Mouse (Mus musculus) stomach, postnatal 0 days (tissue): ENCODE measurements around the gene Pcsk5. TPM values are rescaled to one million over a fixed set of nuclear protein-coding genes. Genes with fewer than 3 reads are reported as not detected.

ENCODE experiments used
- ATAC-seq: fragments of 200-750 bp; cut with Nextera tagmentation; 2 replicates; pipeline ENCODE4 v1.8.0; 2017; ENCODE audit not compliant: low FRiP score, low TSS enrichment
- DNase-seq: peaks from one replicate; pipeline ENCODE4 v3.0.0-alpha.2; 2016; ENCODE audit warnings: low spot score
- H3K27ac ChIP-seq: fragments of 300-500 bp; sonication (generic); replicated peaks from 2 replicates; pipeline ENCODE4 v1.5.1; 2014; ENCODE audit warnings: mild to moderate bottlenecking, control low read depth
- H3K27me3 ChIP-seq: fragments of 300-500 bp; sonication (generic); 2 replicates; pipeline ENCODE4 v1.6.1; 2014; ENCODE audit warnings: low read length; ENCODE audit not compliant: control insufficient read depth, insufficient read depth
- H3K36me3 ChIP-seq: fragments of 300-500 bp; sonication (generic); 2 replicates; pipeline ENCODE4 v1.6.1; 2014; ENCODE audit warnings: low read length, mixed read lengths; ENCODE audit not compliant: control insufficient read depth, insufficient read depth
- H3K4me1 ChIP-seq: fragments of 300-500 bp; sonication (generic); replicated peaks from 2 replicates; pipeline ENCODE4 v1.6.1; 2014; ENCODE audit warnings: antibody characterized with exemption; ENCODE audit not compliant: control insufficient read depth, insufficient read depth
- H3K4me2 ChIP-seq: fragments of 300-500 bp; sonication (generic); replicated peaks from 2 replicates; pipeline ENCODE4 v1.6.1; 2014; ENCODE audit warnings: low read depth, mild to moderate bottlenecking, control low read depth, moderate library complexity
- H3K4me3 ChIP-seq: fragments of 300-500 bp; sonication (generic); 2 replicates; pipeline ENCODE4 v1.5.1; 2014; ENCODE audit warnings: low read depth, low read length, control low read depth
- H3K9ac ChIP-seq: fragments of 300-500 bp; sonication (generic); 2 replicates; pipeline ENCODE4 v1.6.1; 2014; ENCODE audit warnings: mild to moderate bottlenecking, low read length, control low read depth, mixed read lengths
- H3K9me3 ChIP-seq: fragments of 300-500 bp; sonication (generic); 2 replicates; pipeline ENCODE4 v1.6.1; 2016; ENCODE audit warnings: low read length; ENCODE audit not compliant: control insufficient read depth
- CTCF ChIP-seq: IDR thresholded peaks from 2 replicates; pipeline ENCODE4 v1.5.1; 2016; ENCODE audit warnings: antibody characterized with exemption, low read depth, mild to moderate bottlenecking, moderate library complexity
- EP300 ChIP-seq: optimal IDR thresholded peaks from 2 replicates; pipeline ENCODE3; 2016; ENCODE audit warnings: antibody characterized with exemption
- WGBS: fragments of 180-500 bp; shearing (Covaris S2); extraction: QIAGEN DNeasy Blood & Tissue Kit; methylation state at CpG from one replicate; pipeline ENCODE4 v1.1.7; 2014; 5-methylcytosine and 5-hydroxymethylcytosine counted together
- polyA plus RNA-seq: library from polyadenylated mRNA; unstranded; fragments of >200 nt; fragmentation: Nextera tagmentation; extraction: Ambion mirVana; gene quantifications from 2 replicates; pipeline ENCODE4 v1.2.1, GENCODE M21; 2015

Pcsk5 gene
- polyA plus RNA-seq, 1 experiment from 2014 or later: 4.3 TPM

DNA sequence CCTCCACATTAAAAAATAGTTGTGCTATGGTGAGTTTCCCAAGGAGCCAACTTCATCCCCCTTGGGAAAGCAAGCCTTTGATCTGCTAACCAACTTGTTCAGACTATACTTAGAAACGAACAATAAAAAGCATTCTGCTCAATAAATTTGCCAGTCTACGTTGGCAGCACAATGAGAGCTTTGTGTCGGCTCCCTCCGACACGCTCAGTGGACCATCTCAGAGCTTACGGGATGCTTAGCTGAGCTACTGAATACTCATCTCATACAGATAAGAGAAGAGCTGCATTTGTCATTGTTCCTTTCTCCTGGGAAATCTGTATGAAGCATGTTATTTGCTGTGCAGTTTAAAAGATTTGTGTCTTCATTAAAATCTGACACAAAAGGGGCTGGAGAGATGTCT is 451.0 kb downstream of the Pcsk5 start:
- no peaks in the 10 kb centered on the region for H3K27me3 ChIP-seq
- DNase-seq (no peak), ATAC-seq (no peak)
- no peaks in the 10 kb centered on the region for H3K36me3 ChIP-seq
- no peaks in the 10 kb centered on the region for H3K9me3 ChIP-seq
- H3K9ac ChIP-seq: no peak overlapping the region
- 80% methylated on average over 6 of the region's 6 CpGs for WGBS
- H3K4me3 ChIP-seq: no peak overlapping the region
- H3K4me1 ChIP-seq: no peaks in the 10 kb centered on the region
- TF ChIP-seq CTCF (no peak), EP300 (no peak)
- no peak overlapping the region for H3K4me2 ChIP-seq
- no peak overlapping the region for H3K27ac ChIP-seq

DNA sequence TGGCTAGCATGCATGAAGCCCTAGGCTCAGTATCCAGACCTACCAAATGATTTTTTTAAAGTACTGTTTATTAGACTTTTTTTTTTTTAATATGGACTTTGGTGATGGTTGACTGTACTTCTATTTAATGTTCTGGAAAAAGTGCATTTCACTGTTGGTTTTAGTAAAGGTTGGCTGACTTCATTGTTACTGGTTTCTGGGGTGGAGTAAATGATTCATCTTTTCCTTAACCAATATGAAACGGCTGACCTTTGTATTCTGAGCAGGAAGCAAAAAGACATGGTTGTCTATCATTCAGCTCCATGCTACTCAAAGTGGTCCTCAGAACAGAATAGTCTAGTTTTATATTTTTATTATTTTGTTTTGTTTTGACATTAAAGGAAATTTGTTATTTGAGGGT is 452.0 kb downstream of the Pcsk5 start:
- no peak for ATAC-seq
- Histone ChIP-seq H3K9ac (no peak overlapping the region), H3K27me3 (no peaks in the 10 kb centered on the region), H3K4me3 (no peak overlapping the region), H3K4me2 (no peak overlapping the region), H3K4me1 (no peaks in the 10 kb centered on the region), H3K27ac (no peak overlapping the region), H3K9me3 (no peaks in the 10 kb centered on the region), H3K36me3 (no peaks in the 10 kb centered on the region)
- no peak for DNase-seq
- WGBS: 36% methylated on average over 1 of the region's 1 CpGs
- TF ChIP-seq CTCF (no peak), EP300 (no peak)

DNA sequence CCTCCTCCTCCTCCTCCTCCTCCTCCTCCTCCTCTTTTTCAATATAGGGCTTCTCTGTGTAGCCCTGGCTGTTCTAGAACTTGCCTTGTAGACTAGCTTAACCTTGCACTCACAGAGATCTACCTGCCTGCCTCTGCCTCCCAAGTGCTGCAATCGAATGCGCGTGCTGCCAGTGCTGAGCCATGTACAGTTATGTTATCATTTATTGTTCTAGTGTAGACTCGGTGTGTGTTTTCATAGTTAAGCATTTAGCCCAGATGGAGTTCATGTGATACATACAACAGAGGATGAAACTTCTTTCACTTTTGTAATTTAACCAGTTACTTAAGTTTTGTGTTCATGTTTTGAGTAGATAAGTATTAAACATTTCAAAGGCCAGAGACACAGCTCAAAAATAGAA is 452.4 kb downstream of the Pcsk5 start:
- TF ChIP-seq CTCF: no peak
- TF ChIP-seq EP300: no peak
- Histone ChIP-seq H3K9ac (no peak overlapping the region), H3K27me3 (no peaks in the 10 kb centered on the region), H3K27ac (no peak overlapping the region), H3K4me1 (no peaks in the 10 kb centered on the region), H3K4me3 (no peak overlapping the region), H3K9me3 (no peaks in the 10 kb centered on the region), H3K4me2 (no peak overlapping the region), H3K36me3 (no peaks in the 10 kb centered on the region)
- DNase-seq (no peak), ATAC-seq (no peak)
- 90% methylated on average over 4 of the region's 4 CpGs for WGBS

DNA sequence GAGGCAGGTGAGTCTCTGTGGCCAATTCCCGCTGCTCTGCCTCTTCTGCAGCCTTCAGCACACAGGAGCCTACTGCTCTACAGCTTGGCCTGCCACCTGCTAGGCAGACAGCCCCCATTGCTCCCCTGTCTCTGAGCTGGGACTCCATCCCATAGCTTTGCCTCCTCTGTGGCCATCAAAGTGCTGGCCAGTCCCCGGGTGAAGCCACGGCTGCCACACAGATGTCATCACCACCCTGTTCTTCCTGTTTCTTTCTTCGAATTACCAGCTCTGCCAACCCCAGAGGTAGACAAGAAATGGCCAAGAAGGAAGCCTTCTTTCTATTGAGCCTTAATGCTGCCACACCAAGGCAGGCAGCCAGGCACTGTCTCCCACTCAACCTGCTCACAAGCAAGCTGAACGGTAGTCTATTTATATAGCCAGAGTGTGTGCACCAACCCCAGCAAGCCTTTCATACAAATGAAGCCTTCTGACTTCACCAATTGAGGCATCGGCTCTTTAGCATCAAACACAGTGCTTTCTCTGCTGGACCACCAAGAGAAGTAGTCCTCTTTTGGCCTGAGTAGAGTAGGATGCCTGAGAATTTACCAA is 454.5 kb downstream of the Pcsk5 start:
- DNase-seq (no peak), ATAC-seq (no peak)
- Histone ChIP-seq H3K36me3 (no peaks in the 10 kb centered on the region), H3K9ac (no peak overlapping the region), H3K4me1 (no peaks in the 10 kb centered on the region), H3K9me3 (no peaks in the 10 kb centered on the region), H3K27ac (no peak overlapping the region), H3K4me3 (no peak overlapping the region), H3K4me2 (no peak overlapping the region), H3K27me3 (no peaks in the 10 kb centered on the region)
- WGBS: 81% methylated on average over 6 of the region's 6 CpGs
- no peak for TF ChIP-seq EP300
- TF ChIP-seq CTCF: no peak
